Mouse (Mus musculus) cerebellum, postnatal 4 days (tissue): ENCODE measurements around the gene Hnrnpll.
"Not testable (repeated sequence)": the region's sequence is repeated elsewhere in the genome, so short reads cannot be mapped to it uniquely, and the experiment has no call there.

Experiments used
- DNase-seq, 2 experiments: peaks; one replicate each; pipeline ENCODE4 v3.0.0; 2022; ENCODE audit warnings: low spot score in 2 of 2, mixed read lengths in 1 of 2

The Hnrnpll gene

GRCm38 (mm10) chr17:80059731-80060130 lies 2.4 kb downstream of the Hnrnpll start:
- DNase-seq: no peak

GRCm38 (mm10) chr17:80058501-80058900 lies 3.6 kb downstream of the Hnrnpll start:
- no peak for DNase-seq

GRCm38 (mm10) chr17:80053931-80054734 lies 8.0 kb downstream of the Hnrnpll start:
- DNase-seq: no peak

- no peak for DNase-seq
Observed at GRCm38 (mm10) chr17:80051682-80052081, 10.5 kb downstream of the Hnrnpll start.

- DNase-seq: not testable (repeated sequence)
Observed at GRCm38 (mm10) chr17:80049300-80049699, 12.8 kb downstream of the Hnrnpll start.

GRCm38 (mm10) chr17:80048230-80048629 lies 13.9 kb downstream of the Hnrnpll start:
- peak; percentile 26 to 58 for DNase-seq

GRCm38 (mm10) chr17:80041739-80042138 lies 20.4 kb downstream of the Hnrnpll start:
- DNase-seq: no peak

GRCm38 (mm10) chr17:80028675-80029074 lies 33.5 kb downstream of the Hnrnpll start:
- DNase-seq: no peak

- DNase-seq: no peak
Observed at GRCm38 (mm10) chr17:80026189-80026936, 35.8 kb downstream of the Hnrnpll start.

- no peak for DNase-seq
Observed at GRCm38 (mm10) chr17:80022090-80022489, 40.0 kb downstream of the Hnrnpll start.

GRCm38 (mm10) chr17:80020495-80020894 lies 41.6 kb downstream of the Hnrnpll start:
- DNase-seq: no peak

GRCm38 (mm10) chr17:80018976-80019541 lies 43.1 kb downstream of the Hnrnpll start:
- peak in 1 of 2 experiments; percentile 24 for DNase-seq

GRCm38 (mm10) chr17:80018239-80018975 lies 43.7 kb downstream of the Hnrnpll start:
- no peak for DNase-seq

GRCm38 (mm10) chr17:80017389-80017788 lies 44.7 kb downstream of the Hnrnpll start:
- peak; percentile 46 to 55 for DNase-seq

GRCm38 (mm10) chr17:80016400-80016799 lies 45.7 kb downstream of the Hnrnpll start:
- DNase-seq: not testable (repeated sequence)

GRCm38 (mm10) chr17:80014361-80014809 lies 47.7 kb downstream of the Hnrnpll start:
- DNase-seq: no peak

GRCm38 (mm10) chr17:80009926-80010325 lies 52.2 kb downstream of the Hnrnpll start:
- DNase-seq: no peak

- DNase-seq: peak in 1 of 2 experiments; percentile 52
Observed at GRCm38 (mm10) chr17:80008847-80009246, 53.3 kb downstream of the Hnrnpll start.

GRCm38 (mm10) chr17:80004345-80005239 lies 57.5 kb downstream of the Hnrnpll start:
- DNase-seq: peak; percentile 65 to 80

- not testable (repeated sequence) for DNase-seq
Observed at GRCm38 (mm10) chr17:80003851-80004250, 58.3 kb downstream of the Hnrnpll start.
